Mouse (Mus musculus) neural tube, embryonic 12.5 days (tissue): ENCODE results near the gene 4930402H24Rik. TPM values are rescaled to one million over a fixed set of nuclear protein-coding genes. Genes with fewer than 3 reads are reported as not detected.

ENCODE experiments used
- ATAC-seq: fragments of 200-750 bp; cut with Nextera tagmentation; 2 replicates; pipeline ENCODE4 v1.8.0; 2017; ENCODE audit warnings: low read depth, mild to moderate bottlenecking, moderate TSS enrichment, moderate library complexity; ENCODE audit not compliant: low FRiP score
- H3K27ac ChIP-seq: fragments of 300-500 bp; sonication (generic); 2 replicates; pipeline ENCODE4 v1.5.1; 2016
- H3K27me3 ChIP-seq: fragments of 300-500 bp; sonication (generic); replicated peaks from 2 replicates; pipeline ENCODE4 v1.6.1; 2016; ENCODE audit warnings: mild to moderate bottlenecking
- H3K36me3 ChIP-seq: fragments of 300-500 bp; sonication (generic); 2 replicates; pipeline ENCODE4 v1.6.1; 2016; ENCODE audit warnings: mild to moderate bottlenecking
- H3K4me1 ChIP-seq: fragments of 300-500 bp; sonication (generic); 2 replicates; pipeline ENCODE4 v1.6.1; 2016
- H3K4me2 ChIP-seq: fragments of 300-500 bp; sonication (generic); replicated peaks from 2 replicates; pipeline ENCODE4 v1.6.1; 2016; ENCODE audit warnings: mild to moderate bottlenecking
- H3K4me3 ChIP-seq: fragments of 300-500 bp; sonication (generic); 2 replicates; pipeline ENCODE4 v1.5.1; 2016
- H3K9ac ChIP-seq: fragments of 300-500 bp; sonication (generic); 2 replicates; pipeline ENCODE4 v1.6.1; 2016; ENCODE audit warnings: mild to moderate bottlenecking
- H3K9me3 ChIP-seq: fragments of 300-500 bp; sonication (generic); 2 replicates; pipeline ENCODE4 v1.6.1; 2016; ENCODE audit warnings: mild to moderate bottlenecking
- WGBS: fragments of 180-500 bp; shearing (Covaris S2); methylation state at CpG from one replicate; pipeline ENCODE4 v1.1.7; 2016; 5-methylcytosine and 5-hydroxymethylcytosine counted together
- polyA plus RNA-seq: library from polyadenylated mRNA; unstranded; fragments of >200 nt; fragmentation: Nextera tagmentation; extraction: Ambion mirVana; gene quantifications from 2 replicates; pipeline ENCODE4 v1.2.1, GENCODE M21; 2016

Gene 4930402H24Rik
- polyA plus RNA-seq, 1 experiment from 2014 or later = 86.6 TPM

- no peak overlapping the region for H3K27ac ChIP-seq
- no peak overlapping the region for H3K4me2 ChIP-seq
- no peaks in the 10 kb centered on the region for H3K9me3 ChIP-seq
- no peak overlapping the region for H3K4me3 ChIP-seq
- ATAC-seq = no peak
- no peak overlapping the region for H3K9ac ChIP-seq
- peaks cover 41% of the 10 kb centered on the region for H3K36me3 ChIP-seq
- H3K27me3 ChIP-seq = no peaks in the 10 kb centered on the region
- WGBS = 70% methylated on average over 8 of the region's 8 CpGs
- no peaks in the 10 kb centered on the region for H3K4me1 ChIP-seq
Observed at GRCm38 (mm10) chr2:130795731-130796130, 110.5 kb downstream of the 4930402H24Rik start.

- Histone ChIP-seq H3K36me3 (peaks cover 54% of the 10 kb centered on the region), H3K4me2 (no peak overlapping the region), H3K27ac (no peak overlapping the region), H3K9ac (no peak overlapping the region), H3K27me3 (no peaks in the 10 kb centered on the region), H3K4me3 (no peak overlapping the region), H3K9me3 (no peaks in the 10 kb centered on the region), H3K4me1 (no peaks in the 10 kb centered on the region)
- WGBS = 94% methylated on average over 7 of the region's 7 CpGs
- no peak for ATAC-seq
Observed at GRCm38 (mm10) chr2:130791722-130792121, 114.5 kb downstream of the 4930402H24Rik start.

- Histone ChIP-seq H3K4me1 (no peaks in the 10 kb centered on the region), H3K9ac (no peak overlapping the region), H3K9me3 (no peaks in the 10 kb centered on the region), H3K27me3 (no peaks in the 10 kb centered on the region), H3K4me2 (no peak overlapping the region), H3K27ac (no peak overlapping the region), H3K36me3 (peaks cover 58% of the 10 kb centered on the region), H3K4me3 (no peak overlapping the region)
- no peak for ATAC-seq
- WGBS = 89% methylated on average over 6 of the region's 6 CpGs
Observed at GRCm38 (mm10) chr2:130789642-130790041, 116.6 kb downstream of the 4930402H24Rik start.

- Histone ChIP-seq H3K36me3 (peaks cover 62% of the 10 kb centered on the region), H3K9me3 (no peaks in the 10 kb centered on the region), H3K4me2 (no peak overlapping the region), H3K27me3 (no peaks in the 10 kb centered on the region), H3K4me1 (no peaks in the 10 kb centered on the region), H3K9ac (no peak overlapping the region), H3K4me3 (no peak overlapping the region), H3K27ac (no peak overlapping the region)
- WGBS = 86% methylated on average over 8 of the region's 8 CpGs
- ATAC-seq = no peak
Observed at GRCm38 (mm10) chr2:130789039-130789438, 117.2 kb downstream of the 4930402H24Rik start.

GRCm38 (mm10) chr2:130784939-130785338 is 121.3 kb downstream of the 4930402H24Rik start:
- ATAC-seq = no peak
- Histone ChIP-seq H3K36me3 (peaks cover 67% of the 10 kb centered on the region), H3K4me2 (no peak overlapping the region), H3K9me3 (no peaks in the 10 kb centered on the region), H3K9ac (no peak overlapping the region), H3K27me3 (no peaks in the 10 kb centered on the region), H3K27ac (no peak overlapping the region), H3K4me1 (no peaks in the 10 kb centered on the region), H3K4me3 (no peak overlapping the region)
- 81% methylated on average over 3 of the region's 3 CpGs for WGBS

- Histone ChIP-seq H3K4me1 (no peaks in the 10 kb centered on the region), H3K27me3 (no peaks in the 10 kb centered on the region), H3K36me3 (peaks cover 81% of the 10 kb centered on the region), H3K4me3 (no peak overlapping the region), H3K4me2 (no peak overlapping the region), H3K27ac (no peak overlapping the region), H3K9me3 (no peaks in the 10 kb centered on the region), H3K9ac (no peak overlapping the region)
- WGBS = 61% methylated on average over 2 of the region's 2 CpGs
- no peak for ATAC-seq
Observed at GRCm38 (mm10) chr2:130780615-130781303, 125.4 kb downstream of the 4930402H24Rik start.

GRCm38 (mm10) chr2:130779935-130780334 is 126.3 kb downstream of the 4930402H24Rik start:
- Histone ChIP-seq H3K4me2 (no peak overlapping the region), H3K9me3 (no peaks in the 10 kb centered on the region), H3K27me3 (no peaks in the 10 kb centered on the region), H3K27ac (no peak overlapping the region), H3K4me3 (no peak overlapping the region), H3K36me3 (peaks cover 84% of the 10 kb centered on the region), H3K9ac (no peak overlapping the region), H3K4me1 (no peaks in the 10 kb centered on the region)
- ATAC-seq = no peak
- WGBS = 62% methylated on average over 1 of the region's 1 CpGs

- H3K4me1 ChIP-seq = no peaks in the 10 kb centered on the region
- 86% methylated on average over 7 of the region's 7 CpGs for WGBS
- peaks cover 81% of the 10 kb centered on the region for H3K36me3 ChIP-seq
- H3K4me2 ChIP-seq = no peak overlapping the region
- H3K4me3 ChIP-seq = no peak overlapping the region
- ATAC-seq = no peak
- H3K27me3 ChIP-seq = no peaks in the 10 kb centered on the region
- H3K9me3 ChIP-seq = no peaks in the 10 kb centered on the region
- no peak overlapping the region for H3K27ac ChIP-seq
- no peak overlapping the region for H3K9ac ChIP-seq
Observed at GRCm38 (mm10) chr2:130776610-130777009, 129.6 kb downstream of the 4930402H24Rik start.

GRCm38 (mm10) chr2:130767483-130767882 is 138.7 kb downstream of the 4930402H24Rik start:
- no peak overlapping the region for H3K4me2 ChIP-seq
- peaks cover 77% of the 10 kb centered on the region for H3K36me3 ChIP-seq
- H3K9me3 ChIP-seq = no peaks in the 10 kb centered on the region
- WGBS = 75% methylated on average over 2 of the region's 2 CpGs
- no peaks in the 10 kb centered on the region for H3K4me1 ChIP-seq
- ATAC-seq = no peak
- no peak overlapping the region for H3K4me3 ChIP-seq
- no peak overlapping the region for H3K9ac ChIP-seq
- no peaks in the 10 kb centered on the region for H3K27me3 ChIP-seq
- H3K27ac ChIP-seq = no peak overlapping the region

GRCm38 (mm10) chr2:130765396-130765795 is 140.8 kb downstream of the 4930402H24Rik start:
- 91% methylated on average over 3 of the region's 3 CpGs for WGBS
- Histone ChIP-seq H3K4me2 (no peak overlapping the region), H3K4me3 (no peak overlapping the region), H3K4me1 (no peaks in the 10 kb centered on the region), H3K9ac (no peak overlapping the region), H3K9me3 (no peaks in the 10 kb centered on the region), H3K27ac (no peak overlapping the region), H3K27me3 (no peaks in the 10 kb centered on the region), H3K36me3 (peaks cover 78% of the 10 kb centered on the region)
- ATAC-seq = no peak

- no peak overlapping the region for H3K4me3 ChIP-seq
- H3K27ac ChIP-seq = no peak overlapping the region
- H3K27me3 ChIP-seq = no peaks in the 10 kb centered on the region
- 69% methylated on average over 6 of the region's 6 CpGs for WGBS
- H3K36me3 ChIP-seq = peaks cover 55% of the 10 kb centered on the region
- no peaks in the 10 kb centered on the region for H3K4me1 ChIP-seq
- no peak overlapping the region for H3K4me2 ChIP-seq
- ATAC-seq = no peak
- H3K9me3 ChIP-seq = no peaks in the 10 kb centered on the region
- H3K9ac ChIP-seq = no peak overlapping the region
Observed at GRCm38 (mm10) chr2:130760876-130761275, 145.3 kb downstream of the 4930402H24Rik start.

- whole genome bisulfite sequencing = 60% methylated on average over 7 of the region's 7 CpGs
- ATAC-seq = no peak
Observed at GRCm38 (mm10) chr2:130755061-130755607, 151.1 kb downstream of the 4930402H24Rik start.

GRCm38 (mm10) chr2:130754596-130754995 is 151.6 kb downstream of the 4930402H24Rik start:
- Histone ChIP-seq H3K9ac (no peak overlapping the region), H3K4me3 (no peak overlapping the region), H3K9me3 (no peaks in the 10 kb centered on the region), H3K27me3 (no peaks in the 10 kb centered on the region), H3K4me1 (peaks cover 3% of the 10 kb centered on the region; the same call in 1 of the 2 replicates), H3K4me2 (no peak overlapping the region), H3K36me3 (peaks cover 12% of the 10 kb centered on the region), H3K27ac (no peak overlapping the region)
- no peak for ATAC-seq
- 78% methylated on average over 3 of the region's 3 CpGs for WGBS

More at GRCm38 (mm10) chr2:130755061-130755607, 151.1 kb downstream of the 4930402H24Rik start:
- Histone ChIP-seq H3K9ac (no peak overlapping the region), H3K4me3 (no peak overlapping the region), H3K27ac (no peak overlapping the region), H3K4me2 (no peak overlapping the region), H3K9me3 (no peaks in the 10 kb centered on the region), H3K4me1 (peaks cover 3% of the 10 kb centered on the region; the same call in 1 of the 2 replicates), H3K36me3 (peaks cover 13% of the 10 kb centered on the region), H3K27me3 (no peaks in the 10 kb centered on the region)
